Mouse (Mus musculus) forelimb bud, embryonic 11.5 days (tissue): Measurements from ENCODE around the gene Dennd5b.
"Not testable (repeated sequence)": the region's sequence is repeated elsewhere in the genome, so short reads cannot be mapped to it uniquely, and the experiment has no call there.

Source experiments
- DNase-seq: peaks from one replicate; pipeline ENCODE4 v3.0.0-alpha.2; 2012; ENCODE audit warnings: low read depth, low spot score

The Dennd5b gene

GRCm38 (mm10) chr6:148946881-148947405 is 154.5 kb downstream of the Dennd5b start:
- peak; percentile 9 for DNase-seq

- peak; percentile 99 for DNase-seq
Observed at GRCm38 (mm10) chr6:148946409-148946742, 155.1 kb downstream of the Dennd5b start, which contains the start of gene Sinhcaf. Gene Sinhcaf, minus strand, starts transcription at chr6:148946467.

- DNase-seq, result peak; percentile 54
Observed at GRCm38 (mm10) chr6:148945509-148946408, 155.7 kb downstream of the Dennd5b start.

GRCm38 (mm10) chr6:148944767-148945508 is 156.5 kb downstream of the Dennd5b start:
- peak; percentile 67 for DNase-seq

- DNase-seq, result peak; percentile 28
Observed at GRCm38 (mm10) chr6:148944344-148944766, 157.1 kb downstream of the Dennd5b start.

- no peak for DNase-seq
Observed at GRCm38 (mm10) chr6:148943695-148944094, 157.8 kb downstream of the Dennd5b start.

- no peak for DNase-seq
Observed at GRCm38 (mm10) chr6:148942406-148942805, 159.1 kb downstream of the Dennd5b start.

- no peak for DNase-seq
Observed at GRCm38 (mm10) chr6:148941880-148942279, 159.6 kb downstream of the Dennd5b start.

GRCm38 (mm10) chr6:148940383-148940782 is 161.1 kb downstream of the Dennd5b start:
- not testable (repeated sequence) for DNase-seq
